Mouse (Mus musculus) neural tube, embryonic 10.5 days (tissue): ENCODE data around the gene Colgalt2.
A peak's percentile ranks its signal among the peaks of the same experiment; 100 is the strongest.
"Not testable (repeated sequence)": the region's sequence is repeated elsewhere in the genome, so short reads cannot be mapped to it uniquely, and the experiment has no call there.

Experiments used
- DNase-seq: peaks from one replicate; pipeline ENCODE4 v3.0.0-alpha.2; 2017; ENCODE audit warnings: low spot score; ENCODE audit errors: extremely low spot score

Colgalt2 gene

DNA sequence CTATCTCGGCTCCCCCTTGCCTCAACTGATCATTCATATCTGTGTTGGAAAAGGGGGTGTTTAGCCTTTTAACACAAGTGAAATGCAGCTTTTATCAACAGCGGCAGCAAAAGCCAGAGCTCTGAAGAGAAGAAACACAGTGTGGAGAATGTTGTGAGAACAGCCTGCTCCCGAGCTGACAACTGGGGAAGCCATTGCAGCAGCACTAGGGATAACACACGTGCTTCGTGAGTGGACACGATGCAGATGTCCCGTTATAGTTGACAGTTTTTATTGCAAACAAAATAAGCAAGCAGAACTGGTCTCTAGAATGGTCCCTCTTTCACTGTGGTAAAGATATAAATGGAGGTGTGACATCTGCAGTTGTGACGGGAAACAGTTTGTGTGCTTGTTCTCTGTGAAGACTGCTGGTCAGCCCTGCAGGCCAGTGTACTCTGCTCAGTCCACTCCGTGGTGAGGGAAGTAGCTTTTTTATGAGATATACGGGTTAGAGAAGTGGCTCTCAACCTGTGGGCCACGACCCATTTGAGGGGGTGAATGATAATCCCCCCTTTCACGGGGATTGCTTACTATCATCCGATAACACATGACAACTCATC, 16.8 kb downstream of the Colgalt2 start:
- no peak for DNase-seq

DNA sequence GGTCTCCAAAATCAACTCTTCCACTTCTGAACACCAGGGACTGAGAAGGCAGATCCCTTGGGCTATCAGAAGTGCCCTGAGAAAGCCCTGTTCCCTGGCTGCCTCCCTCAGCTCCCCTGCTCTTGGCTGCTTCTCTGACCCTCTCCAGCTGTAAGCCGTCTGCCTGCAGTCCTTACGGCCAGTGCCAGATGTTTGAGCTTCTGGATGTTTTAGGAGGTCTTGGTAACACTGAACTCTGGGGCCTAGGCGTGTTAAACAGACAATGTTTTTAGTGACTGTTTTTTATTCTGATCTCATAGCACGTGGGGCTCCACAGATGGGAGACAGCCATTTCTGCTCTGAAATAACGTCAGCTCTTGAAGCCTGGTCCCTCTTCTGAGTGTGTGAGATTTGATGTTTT, 18.0 kb downstream of the Colgalt2 start:
- DNase-seq = peak; percentile 32

DNA sequence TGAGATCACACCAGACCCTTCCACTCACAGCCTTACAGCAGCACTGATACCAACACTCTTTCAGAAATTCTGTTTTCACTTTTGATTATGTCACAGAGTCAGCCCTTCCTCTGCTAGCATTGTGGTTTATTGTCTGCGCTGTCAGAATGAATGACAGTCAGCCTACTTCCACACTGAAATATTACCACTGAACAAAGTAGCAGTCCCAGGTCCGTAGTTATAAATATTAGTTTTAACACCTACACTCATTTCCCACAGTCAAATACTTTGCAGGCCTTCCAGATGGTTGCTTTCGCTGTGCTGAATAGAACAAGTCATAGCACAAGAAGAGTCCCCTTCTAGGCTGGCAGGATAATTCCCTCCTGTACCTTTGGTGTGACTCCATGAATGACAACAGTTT, 22.7 kb downstream of the Colgalt2 start:
- no peak for DNase-seq

GRCm38 (mm10) chr1:152423052-152423451, 23.4 kb downstream of the Colgalt2 start:
- DNase-seq = no peak

- DNase-seq = no peak
These were observed 28.4 kb downstream of the Colgalt2 start for GRCm38 (mm10) chr1:152427912-152428581.

DNA sequence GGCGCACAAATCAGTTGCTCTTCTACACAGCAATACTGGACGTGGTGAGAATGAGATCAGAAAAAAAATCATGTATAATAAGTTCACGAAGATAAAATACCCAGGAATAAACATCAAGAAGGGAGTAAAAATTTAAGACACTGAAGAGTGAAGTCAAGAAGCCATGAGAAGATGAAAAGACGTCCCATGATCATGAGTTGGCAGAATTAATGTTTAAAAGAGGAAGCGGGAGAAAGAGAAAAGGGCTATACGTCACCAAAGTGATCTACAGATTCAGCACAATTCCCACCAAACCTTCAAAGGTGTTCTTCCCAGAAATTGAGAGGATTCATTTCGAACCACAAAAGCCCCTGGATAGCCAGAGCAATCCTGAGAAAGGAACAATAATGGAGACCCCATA, 30.2 kb downstream of the Colgalt2 start:
- no peak for DNase-seq

DNA sequence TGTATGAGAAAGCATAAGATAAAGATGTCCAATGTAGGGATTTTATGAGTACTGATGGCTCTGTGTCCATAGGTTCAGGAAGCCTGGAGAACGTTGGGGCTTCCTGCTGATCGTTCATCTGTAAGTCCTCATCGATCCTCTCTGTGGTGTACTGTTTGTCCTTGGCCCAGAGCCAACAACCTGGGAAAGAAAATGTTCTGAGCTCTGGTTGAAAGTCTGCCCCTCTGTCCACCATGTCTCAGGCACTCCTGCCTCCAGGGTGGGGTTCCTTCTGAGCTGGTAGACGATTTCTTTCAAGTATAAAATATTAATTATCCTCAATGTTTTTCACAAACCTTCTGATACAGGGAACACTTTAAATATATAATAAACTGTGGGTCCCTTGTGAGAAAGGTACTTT, 34.5 kb downstream of the Colgalt2 start:
- no peak for DNase-seq

DNA sequence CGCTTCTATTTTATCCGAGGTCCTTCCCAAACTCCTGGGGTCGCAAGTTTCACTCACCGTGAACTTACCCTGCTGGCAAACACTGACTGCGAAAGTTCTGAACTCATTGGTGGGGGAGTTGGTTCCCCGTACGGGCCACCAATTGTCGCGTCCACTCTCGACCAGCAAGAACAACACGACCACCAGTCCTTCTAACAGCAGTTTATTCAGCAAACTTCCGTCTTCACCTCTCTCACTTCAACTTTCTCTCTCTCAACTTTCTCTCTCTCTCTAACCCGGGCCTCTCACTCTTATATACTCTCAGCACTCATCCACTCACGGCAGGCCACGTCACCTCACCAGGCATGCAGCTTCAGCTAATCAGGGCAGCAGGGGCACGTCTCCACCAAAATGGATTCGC, 37.9 kb downstream of the Colgalt2 start:
- not testable (repeated sequence) for DNase-seq

GRCm38 (mm10) chr1:152439408-152439807, 39.8 kb downstream of the Colgalt2 start:
- no peak for DNase-seq

GRCm38 (mm10) chr1:152439874-152440273, 40.2 kb downstream of the Colgalt2 start:
- DNase-seq = no peak

GRCm38 (mm10) chr1:152444630-152445029, 45.0 kb downstream of the Colgalt2 start:
- no peak for DNase-seq

DNA sequence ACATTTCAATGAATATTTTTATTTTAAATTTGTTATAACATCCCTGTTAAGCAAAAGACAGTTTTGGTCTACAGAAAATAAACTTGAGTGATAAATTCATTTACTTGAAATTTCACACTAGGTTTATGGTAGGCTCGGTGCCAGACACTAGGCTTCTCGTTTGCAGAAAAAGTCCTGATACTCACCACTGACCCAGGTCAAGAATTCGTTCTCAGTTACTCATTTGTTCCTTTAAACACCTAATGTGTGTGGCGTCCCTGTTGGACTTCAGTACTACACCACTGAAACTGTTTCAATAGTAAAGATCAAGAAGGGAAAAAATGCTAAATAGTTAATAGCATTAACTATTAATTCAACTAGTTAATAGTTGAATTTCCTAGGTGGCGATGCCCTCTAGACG, 46.3 kb downstream of the Colgalt2 start:
- no peak for DNase-seq

- DNase-seq = no peak
These were observed 54.9 kb downstream of the Colgalt2 start for GRCm38 (mm10) chr1:152454536-152454935.

- DNase-seq = no peak
These were observed 55.9 kb downstream of the Colgalt2 start for GRCm38 (mm10) chr1:152455275-152456243.

- no peak for DNase-seq
These were observed 56.6 kb downstream of the Colgalt2 start for GRCm38 (mm10) chr1:152456266-152456665.

- no peak for DNase-seq
These were observed 58.0 kb downstream of the Colgalt2 start for GRCm38 (mm10) chr1:152457596-152457995.

GRCm38 (mm10) chr1:152458996-152459395, 59.4 kb downstream of the Colgalt2 start:
- DNase-seq = no peak

DNA sequence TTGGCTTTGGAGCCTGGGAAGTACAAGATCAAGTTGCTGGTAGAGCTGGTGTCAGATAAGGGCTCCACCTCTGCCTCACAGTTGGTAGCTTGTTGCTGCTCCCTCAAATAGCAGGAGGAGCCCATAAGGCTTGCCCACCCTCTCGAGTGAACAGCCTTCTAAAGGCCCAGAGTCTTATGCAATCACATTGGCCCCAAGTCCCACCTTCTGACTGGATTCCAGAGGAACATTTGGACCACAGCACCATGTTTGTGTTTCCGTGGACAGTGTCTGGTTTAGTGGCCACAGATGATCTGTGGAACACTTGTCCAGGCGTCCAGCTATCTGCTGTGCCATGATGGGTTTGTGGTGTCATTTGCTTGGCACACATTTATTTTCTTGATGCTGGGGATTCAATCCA, 61.3 kb downstream of the Colgalt2 start:
- no peak for DNase-seq

DNA sequence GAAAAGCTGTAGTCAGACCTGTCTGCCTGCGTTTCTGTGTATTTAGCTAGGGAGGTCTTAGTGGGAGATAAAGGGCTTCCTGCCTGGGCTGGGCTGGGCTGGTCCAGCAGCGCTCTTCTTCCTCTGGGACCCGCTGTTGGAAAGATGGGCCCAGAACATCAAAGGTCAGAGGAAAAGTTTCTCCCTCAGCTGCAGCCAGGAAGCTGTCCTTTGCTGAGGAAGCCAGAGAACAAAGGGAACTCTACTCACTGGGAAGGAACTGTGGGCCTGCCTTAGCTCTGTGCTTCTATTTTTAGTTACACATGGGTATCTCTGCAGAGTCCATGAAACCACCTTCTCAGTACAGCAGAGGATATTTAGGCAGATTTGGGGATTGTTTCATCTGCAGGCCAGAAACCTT, 62.2 kb downstream of the Colgalt2 start:
- DNase-seq = no peak

- no peak for DNase-seq
These were observed 62.7 kb downstream of the Colgalt2 start for GRCm38 (mm10) chr1:152462348-152462747.

- no peak for DNase-seq
These were observed 66.7 kb downstream of the Colgalt2 start for GRCm38 (mm10) chr1:152466280-152466679.

DNA sequence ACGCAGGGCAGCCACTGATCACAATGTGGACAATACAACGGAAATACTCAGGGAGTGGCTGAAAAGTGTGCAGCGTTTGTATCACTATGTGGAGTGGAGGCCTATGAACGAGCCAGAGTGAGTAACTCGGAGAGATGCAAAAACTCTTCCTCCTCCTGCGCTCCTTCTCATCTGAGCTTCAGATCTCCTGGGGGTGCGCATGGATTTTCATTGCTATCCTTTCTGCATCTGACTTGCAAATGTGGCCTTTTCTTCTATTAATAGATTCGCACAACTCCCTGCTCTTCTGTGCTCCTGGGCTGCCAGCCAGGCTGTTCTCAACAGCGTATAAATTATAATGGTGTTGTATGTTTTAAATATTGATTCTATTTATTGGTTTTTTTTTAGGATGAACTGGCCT, 68.8 kb downstream of the Colgalt2 start:
- DNase-seq = no peak
